12 mouse cellular contexts compared by ENCODE assay signal in genomic region chr8:25388811-25389210, GRCm38 (mm10).
DNase-seq lines count a peak whose midpoint lies in the region; ATAC-seq and TF ChIP-seq lines count a peak whose summit lies in the region.
"Had no signal": no experiment of that assay in that cellular context is flagged by ENCODE, and none has a peak within 500 bp of the region (broad histone marks: within the 10 kb centered on the region; RNA-seq: fewer than 3 reads in every experiment).

No protein-coding gene starts in this region.

- no peak for TF ChIP-seq POLR2A in brain, embryonic 14.5 days (IDR thresholded peaks at IDR 0.05; ENCODE audit: borderline replicate concordance, extremely low read depth, insufficient read depth, insufficient read length, poor library complexity, severe bottlenecking)

- TF ChIP-seq CTCF in brain, embryonic 14.5 days (IDR thresholded peaks at IDR 0.05; ENCODE audit: borderline replicate concordance, extremely low read depth, insufficient read depth, insufficient read length): no peak

- intact Hi-C loops in left cerebral cortex, postnatal 25 days (cut with DNase I): no loop called here
- intact Hi-C loops in gastrocnemius, postnatal 36 days (cut with DNase I): no loop called here

- H3K27ac ChIP-seq in heart, embryonic 12.5 days (ENCODE audit: poor library complexity, severe bottlenecking): no peak overlapping the region
- no peak overlapping the region; the same call in 1 of the 2 replicates for H3K27ac ChIP-seq in forebrain, embryonic 16.5 days (ENCODE audit: low read length)
- H3K27ac ChIP-seq: kidney, postnatal 0 days had no signal

- H3K9me3 ChIP-seq in heart, embryonic 12.5 days (replicated peaks): no peaks in the 10 kb centered on the region
- H3K9me3 ChIP-seq in forebrain, embryonic 16.5 days (ENCODE audit: control insufficient read depth, low read length): no peaks in the 10 kb centered on the region

- H3K27me3 ChIP-seq in heart, embryonic 12.5 days (replicated peaks): no peaks in the 10 kb centered on the region
- no peaks in the 10 kb centered on the region for H3K27me3 ChIP-seq in forebrain, embryonic 16.5 days (replicated peaks; ENCODE audit: control insufficient read depth, insufficient read depth, low read length)

- no peak overlapping the region for H3K9ac ChIP-seq in heart, embryonic 12.5 days
- H3K9ac ChIP-seq in forebrain, embryonic 16.5 days (replicated peaks; ENCODE audit: low read depth, low read length): peak overlapping the region; percentile 26; the same call in 1 of the 2 replicates

- no peaks in the 10 kb centered on the region for H3K4me1 ChIP-seq in heart, embryonic 12.5 days (replicated peaks)
- H3K4me1 ChIP-seq in forebrain, embryonic 16.5 days (replicated peaks; ENCODE audit: control insufficient read depth, insufficient read depth, low read length): peaks cover 29% of the 10 kb centered on the region

- DNase-seq in heart, adult 8-10 months (ENCODE audit: low spot score): no peak
- peak; percentile 46 for DNase-seq in brain, embryonic 14.5 days (ENCODE audit: low read depth)
- peak; percentile 22 to 32 for DNase-seq in left cerebral cortex, postnatal 25 days (ENCODE audit: low spot score in 2 of 2)
- no peak for DNase-seq in gastrocnemius, postnatal 36 days
- DNase-seq in adrenal gland, postnatal 25 days: no peak
- no peak for DNase-seq in thymus, postnatal 0 days (ENCODE audit: low spot score)
- DNase-seq: B cell, adult 2 months had no signal

- no peak overlapping the region for H3K4me3 ChIP-seq in heart, embryonic 12.5 days
- H3K4me3 ChIP-seq in forebrain, embryonic 16.5 days (replicated peaks; ENCODE audit: low read length): no peak overlapping the region
- H3K4me3 ChIP-seq: myocyte had no signal

- WGBS in heart, embryonic 12.5 days: 60% methylated on average over 9 of the region's 9 CpGs
- WGBS in forebrain, embryonic 16.5 days: 51% methylated on average over 9 of the region's 9 CpGs

- H3K36me3 ChIP-seq in heart, embryonic 12.5 days: no peaks in the 10 kb centered on the region
- H3K36me3 ChIP-seq in forebrain, embryonic 16.5 days (ENCODE audit: control insufficient read depth, insufficient read depth): no peaks in the 10 kb centered on the region

- 0 out of 2 replicates have a peak, but pooled peaks have one; percentile 15 for ATAC-seq in heart, embryonic 12.5 days (ENCODE audit: insufficient number of reproducible peaks, low FRiP score)
- ATAC-seq in forebrain, embryonic 16.5 days: no peak

- H3K4me2 ChIP-seq in heart, embryonic 12.5 days: no peak overlapping the region
- 0 out of 2 replicates have a peak overlapping the region, but pooled peaks have one; percentile 3 for H3K4me2 ChIP-seq in forebrain, embryonic 16.5 days (ENCODE audit: low read length)
- H3K4me2 ChIP-seq: liver, embryonic 11.5 days had no signal

Comparison
In these comparisons a context has a peak if more than half of its experiments do, and no peak if none do; other contexts are left out.
1. DNase-seq: peak in brain, embryonic 14.5 days (single experiment) and left cerebral cortex, postnatal 25 days (2 of 2); none in heart, adult 8-10 months (single experiment), gastrocnemius, postnatal 36 days (0 of 2), adrenal gland, postnatal 25 days (single experiment) and thymus, postnatal 0 days (single experiment).